8 mouse cellular contexts compared by ENCODE assay signal in the genomic region with DNA sequence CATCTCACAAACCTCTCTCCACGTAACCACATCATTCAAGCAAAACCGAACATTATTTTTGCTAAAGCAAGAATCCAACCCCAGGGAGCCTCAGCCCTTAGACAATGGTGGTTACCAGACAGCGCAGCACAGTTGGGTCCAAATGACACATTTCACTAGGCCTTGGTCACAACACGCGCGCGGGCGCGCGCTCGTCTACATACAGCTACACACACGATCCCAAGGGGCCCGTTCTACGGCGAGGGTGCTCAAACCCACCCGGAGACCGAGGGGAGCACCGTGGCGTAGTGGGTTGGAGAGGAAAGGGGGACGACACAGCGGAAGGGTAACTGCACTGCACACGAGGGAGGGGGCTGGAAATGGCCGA. TPM values are rescaled to one million over a fixed set of nuclear protein-coding genes. Genes with fewer than 3 reads are reported as not detected.
DNase-seq lines count a peak whose midpoint lies in the region; ATAC-seq and TF ChIP-seq lines count a peak whose summit lies in the region.

No protein-coding gene starts in this region.

- H3K27me3 ChIP-seq in ES-Bruce4 (ENCODE audit: control insufficient read depth, insufficient read depth, low read length, poor library complexity, severe bottlenecking): no peaks in the 10 kb centered on the region
- no peaks in the 10 kb centered on the region for H3K27me3 ChIP-seq in forebrain, embryonic 14.5 days (replicated peaks; ENCODE audit: control insufficient read depth, insufficient read depth, low read length)
- H3K27me3 ChIP-seq in liver, embryonic 16.5 days (ENCODE audit: control insufficient read depth, insufficient read depth, low read depth, low read length): no peaks in the 10 kb centered on the region
- no peaks in the 10 kb centered on the region for H3K27me3 ChIP-seq in neural tube, embryonic 14.5 days (ENCODE audit: control insufficient read depth, insufficient read depth, low read length)
- no peaks in the 10 kb centered on the region for H3K27me3 ChIP-seq in testis, adult 2 months (ENCODE audit: control insufficient read depth, insufficient read depth, low read length)

- TF ChIP-seq CTCF in ES-Bruce4 (IDR thresholded peaks at IDR 0.05; ENCODE audit: low read depth, low read length): no peak
- TF ChIP-seq CTCF in testis, adult 2 months (IDR thresholded peaks at IDR 0.05; ENCODE audit: control insufficient read depth, insufficient read depth, insufficient replicate concordance, low read depth, low read length): no peak

- H3K9ac ChIP-seq in ES-Bruce4 (ENCODE audit: low read depth, poor library complexity, severe bottlenecking): peak overlapping the region; percentile 100
- peak overlapping the region; percentile 99 for H3K9ac ChIP-seq in forebrain, embryonic 14.5 days (ENCODE audit: low read length)
- H3K9ac ChIP-seq in liver, embryonic 16.5 days (ENCODE audit: low read depth, low read length): peak overlapping the region; percentile 98
- peak overlapping the region; percentile 100 for H3K9ac ChIP-seq in neural tube, embryonic 14.5 days (replicated peaks; ENCODE audit: low read depth, low read length)

- peak; percentile 80 for DNase-seq in forebrain, embryonic 14.5 days (ENCODE audit: low spot score)
- DNase-seq in heart, postnatal 10 days: peak; percentile 68 to 73
- peak; percentile 59 to 71 for DNase-seq in kidney, postnatal 36 days

- peak overlapping the region; percentile 79 for H3K4me3 ChIP-seq in ES-Bruce4 (ENCODE audit: low read depth, low read length)
- peak overlapping the region; percentile 99 for H3K4me3 ChIP-seq in forebrain, embryonic 14.5 days (ENCODE audit: low read depth, low read length)
- H3K4me3 ChIP-seq in liver, embryonic 16.5 days (ENCODE audit: low read depth, low read length): peak overlapping the region; percentile 97
- peak overlapping the region; percentile 86 for H3K4me3 ChIP-seq in neural tube, embryonic 14.5 days (ENCODE audit: low read depth, low read length)
- peak overlapping the region; percentile 86 for H3K4me3 ChIP-seq in testis, adult 2 months (ENCODE audit: control insufficient read depth, low read depth, low read length)

- ATAC-seq in cerebellum, adult (ENCODE audit: insufficient number of reproducible peaks, low FRiP score, low TSS enrichment): peak; percentile 15; the same call in 1 of the 2 replicates
- peak; percentile 7 for ATAC-seq in forebrain, embryonic 14.5 days
- no peak for ATAC-seq in liver, embryonic 16.5 days (ENCODE audit: low read depth)
- ATAC-seq in neural tube, embryonic 14.5 days (ENCODE audit: low read depth): peak; percentile 4; the same call in 1 of the 2 replicates

- intact Hi-C loops in heart, postnatal 10 days (cut with DNase I): loop anchor here (10.0 kb wide), 1 partner anchor 461 kb away; no protein-coding TSS in a partner anchor

- TF ChIP-seq POLR2A in ES-Bruce4 (IDR thresholded peaks at IDR 0.05; ENCODE audit: insufficient read depth, low read length): no peak
- no peak for TF ChIP-seq POLR2A in testis, adult 2 months (IDR thresholded peaks at IDR 0.05; ENCODE audit: control insufficient read depth, low read depth, low read length)

- no peaks in the 10 kb centered on the region for H3K9me3 ChIP-seq in ES-Bruce4 (replicated peaks; ENCODE audit: control insufficient read depth, insufficient read depth, low read length, poor library complexity, severe bottlenecking)
- H3K9me3 ChIP-seq in forebrain, embryonic 14.5 days (replicated peaks; ENCODE audit: control insufficient read depth, low read length): no peaks in the 10 kb centered on the region
- H3K9me3 ChIP-seq in liver, embryonic 16.5 days (replicated peaks; ENCODE audit: control insufficient read depth, low read length): no peaks in the 10 kb centered on the region
- no peaks in the 10 kb centered on the region for H3K9me3 ChIP-seq in neural tube, embryonic 14.5 days (ENCODE audit: control insufficient read depth, low read length)

- no peak for TF ChIP-seq EP300 in ES-Bruce4 (IDR thresholded peaks at IDR 0.05; ENCODE audit: insufficient read depth, low read depth, low read length)

- peak overlapping the region; percentile 70 for H3K4me2 ChIP-seq in forebrain, embryonic 14.5 days (ENCODE audit: low read length)
- peak overlapping the region; percentile 90 for H3K4me2 ChIP-seq in liver, embryonic 16.5 days (ENCODE audit: low read depth, low read length)
- H3K4me2 ChIP-seq in neural tube, embryonic 14.5 days (ENCODE audit: low read depth, low read length): peak overlapping the region; percentile 53

- no peak overlapping the region for H3K27ac ChIP-seq in ES-Bruce4 (ENCODE audit: insufficient read depth, low read length)
- H3K27ac ChIP-seq in forebrain, embryonic 14.5 days (ENCODE audit: low read depth, low read length): peak overlapping the region; percentile 100
- H3K27ac ChIP-seq in liver, embryonic 16.5 days (ENCODE audit: low read length): peak overlapping the region; percentile 98
- peak overlapping the region; percentile 100 for H3K27ac ChIP-seq in neural tube, embryonic 14.5 days (ENCODE audit: low read depth, low read length)
- H3K27ac ChIP-seq in testis, adult 2 months (ENCODE audit: control insufficient read depth, insufficient read depth, low read depth, low read length): peak overlapping the region; percentile 65

- WGBS in forebrain, embryonic 14.5 days: under 1% methylated on average over 23 of the region's 23 CpGs
- WGBS in liver, embryonic 16.5 days (ENCODE audit: insufficient replicate concordance): under 1% methylated on average over 23 of the region's 23 CpGs
- under 1% methylated on average over 23 of the region's 23 CpGs for WGBS in neural tube, embryonic 14.5 days

- H3K36me3 ChIP-seq in ES-Bruce4 (ENCODE audit: control insufficient read depth, insufficient read depth, low read length, poor library complexity, severe bottlenecking): no peaks in the 10 kb centered on the region
- no peaks in the 10 kb centered on the region for H3K36me3 ChIP-seq in forebrain, embryonic 14.5 days (ENCODE audit: control insufficient read depth, insufficient read depth, low read length)
- no peaks in the 10 kb centered on the region for H3K36me3 ChIP-seq in liver, embryonic 16.5 days (ENCODE audit: control insufficient read depth, insufficient read depth)
- H3K36me3 ChIP-seq in neural tube, embryonic 14.5 days (ENCODE audit: control insufficient read depth, insufficient read depth, low read length): no peaks in the 10 kb centered on the region
- no peaks in the 10 kb centered on the region for H3K36me3 ChIP-seq in testis, adult 2 months (ENCODE audit: control insufficient read depth, insufficient read depth, low read length)

- no peaks in the 10 kb centered on the region for H3K4me1 ChIP-seq in ES-Bruce4 (ENCODE audit: control insufficient read depth, insufficient read depth, low read length)
- peaks cover 6% of the 10 kb centered on the region; the same call in 1 of the 2 replicates for H3K4me1 ChIP-seq in forebrain, embryonic 14.5 days (ENCODE audit: control insufficient read depth, insufficient read depth, low read length)
- peaks cover 17% of the 10 kb centered on the region for H3K4me1 ChIP-seq in liver, embryonic 16.5 days (ENCODE audit: control insufficient read depth, low read depth, low read length)
- peaks cover 8% of the 10 kb centered on the region; the same call in 1 of the 2 replicates for H3K4me1 ChIP-seq in neural tube, embryonic 14.5 days (ENCODE audit: control insufficient read depth, insufficient read depth, low read length)
- peaks cover 2% of the 10 kb centered on the region for H3K4me1 ChIP-seq in testis, adult 2 months (ENCODE audit: control insufficient read depth, insufficient read depth, low read length)

RNA-seq across cellular contexts. Expression of a gene that starts 1.1 kb away (rescaled TPM):
- polyA plus RNA-seq in ES-Bruce4 (2011; ENCODE audit: insufficient read depth, insufficient read length, low read depth, missing spikeins): 64.4 and 69.7 TPM in 2 replicates
- polyA plus RNA-seq in forebrain, embryonic 14.5 days (2014; fragmentation: Nextera tagmentation; extraction: Ambion mirVana): 39.6 and 40.8 TPM in 2 replicates
- total RNA-seq in heart, postnatal 10 days (2021): 10 to 100 TPM; 46.0 to 49.3 TPM
- polyA plus RNA-seq in liver, embryonic 16.5 days (2015; fragmentation: Nextera tagmentation; extraction: Ambion mirVana): 2.6 TPM in 2 replicates
- polyA plus RNA-seq in neural tube, embryonic 14.5 days (2014; fragmentation: Nextera tagmentation; extraction: Ambion mirVana): 47.7 and 47.8 TPM in 2 replicates
- 7.9 and 8.6 TPM in 2 replicates for polyA plus RNA-seq in testis, adult 2 months (2012; rRNA removed)
